In the genomic region with DNA sequence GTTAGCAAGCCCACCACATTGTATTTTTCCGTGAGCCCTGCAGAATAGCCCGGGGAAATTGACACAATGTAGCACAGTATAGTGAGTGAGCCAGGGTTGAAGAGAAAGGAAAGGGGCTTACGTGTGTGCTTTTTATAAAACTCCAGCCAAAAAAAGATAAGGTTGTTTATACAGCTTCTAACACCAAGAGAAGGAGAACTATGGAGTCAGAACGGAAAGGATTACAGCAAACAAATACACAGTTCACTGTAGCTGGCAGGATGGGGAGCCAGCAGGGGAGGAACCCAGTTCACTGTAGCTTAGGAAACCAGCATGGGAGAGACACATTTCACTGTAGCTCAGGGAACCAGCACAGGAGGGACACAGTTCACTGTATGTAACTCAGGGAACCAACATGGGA, we compare ENCODE assay signal across 12 mouse cellular contexts.
A peak's percentile ranks its signal among the peaks of the same experiment; 100 is the strongest.
DNase-seq lines count a peak whose midpoint lies in the region; ATAC-seq and TF ChIP-seq lines count a peak whose summit lies in the region.
"Had no signal": no experiment of that assay in that cellular context is flagged by ENCODE, and none has a peak within 500 bp of the region (broad histone marks: within the 10 kb centered on the region; RNA-seq: fewer than 3 reads in every experiment).

No protein-coding gene starts in this region.

- H3K4me2 ChIP-seq in midbrain, embryonic 15.5 days = no peak overlapping the region
- H3K4me2 ChIP-seq: midbrain, embryonic 12.5 days had no signal

- DNase-seq in gastrocnemius, adult 2 months = no peak
- no peak for DNase-seq in gastrocnemius, adult 18-20 months (ENCODE audit: low spot score)
- no peak for DNase-seq in midbrain, embryonic 10.5 days (ENCODE audit: low spot score)
- DNase-seq in heart, postnatal 4 days = peak; percentile 44
- no peak for DNase-seq in cerebellum, adult 2 months
- DNase-seq in left cerebral cortex, postnatal 14 days (ENCODE audit: low spot score in 2 of 2) = no peak
- DNase-seq: B cell, adult 2 months; kidney, adult 18-20 months had no signal

- TF ChIP-seq CTCF in gastrocnemius, adult 2 months (IDR thresholded peaks at IDR 0.05) = no peak
- TF ChIP-seq CTCF in cerebellum, adult 2 months (IDR thresholded peaks at IDR 0.05; ENCODE audit: borderline replicate concordance, insufficient read depth, low read depth, low read length) = no peak

- peak overlapping the region; percentile 32 for H3K27ac ChIP-seq in gastrocnemius, adult 2 months
- H3K27ac ChIP-seq in midbrain, embryonic 15.5 days = peak overlapping the region; percentile 15; the same call in 1 of the 2 replicates
- no peak overlapping the region for H3K27ac ChIP-seq in midbrain, embryonic 10.5 days (replicated peaks)
- H3K27ac ChIP-seq in cerebellum, adult 2 months (ENCODE audit: insufficient read depth, low read length) = no peak overlapping the region
- H3K27ac ChIP-seq: midbrain, embryonic 12.5 days had no signal

- 61% methylated on average over 4 of the region's 4 CpGs for WGBS in midbrain, embryonic 15.5 days
- WGBS in midbrain, embryonic 10.5 days = 78% methylated on average over 4 of the region's 4 CpGs
- 67% methylated on average over 4 of the region's 4 CpGs for WGBS in cerebellum, adult 2 months

- H3K4me3 ChIP-seq in gastrocnemius, adult 2 months = no peak overlapping the region
- no peak overlapping the region for H3K4me3 ChIP-seq in midbrain, embryonic 15.5 days
- no peak overlapping the region for H3K4me3 ChIP-seq in midbrain, embryonic 10.5 days
- H3K4me3 ChIP-seq in cerebellum, adult 2 months (replicated peaks; ENCODE audit: insufficient read depth, low read depth, low read length) = no peak overlapping the region
- H3K4me3 ChIP-seq: midbrain, embryonic 12.5 days had no signal

- TF ChIP-seq POLR2A in cerebellum, adult 2 months (IDR thresholded peaks at IDR 0.05; ENCODE audit: borderline replicate concordance, insufficient read depth, low read length) = no peak

- no peaks in the 10 kb centered on the region for H3K9me3 ChIP-seq in midbrain, embryonic 15.5 days
- H3K9me3 ChIP-seq in midbrain, embryonic 10.5 days (replicated peaks) = no peaks in the 10 kb centered on the region
- H3K9me3 ChIP-seq: midbrain, embryonic 12.5 days had no signal

- H3K9ac ChIP-seq in midbrain, embryonic 15.5 days = no peak overlapping the region
- H3K9ac ChIP-seq: midbrain, embryonic 12.5 days had no signal

- intact Hi-C loops in gastrocnemius, adult 2 months (cut with DNase I) = no loop called here
- intact Hi-C loops in left cerebral cortex, postnatal 14 days (cut with DNase I) = no loop called here

- H3K27me3 ChIP-seq in midbrain, embryonic 15.5 days (replicated peaks) = no peaks in the 10 kb centered on the region
- H3K27me3 ChIP-seq in midbrain, embryonic 10.5 days (ENCODE audit: low read depth, poor library complexity, severe bottlenecking) = no peaks in the 10 kb centered on the region
- no peaks in the 10 kb centered on the region; the same call in 1 of the 2 replicates for H3K27me3 ChIP-seq in cerebellum, adult 2 months (ENCODE audit: control insufficient read depth, insufficient read depth, low read length)
- H3K27me3 ChIP-seq: midbrain, embryonic 12.5 days; Patski had no signal

- no peaks in the 10 kb centered on the region for H3K4me1 ChIP-seq in midbrain, embryonic 15.5 days
- peaks cover 7% of the 10 kb centered on the region for H3K4me1 ChIP-seq in midbrain, embryonic 10.5 days
- no peaks in the 10 kb centered on the region for H3K4me1 ChIP-seq in cerebellum, adult 2 months (ENCODE audit: control insufficient read depth, insufficient read depth, low read length)

- no peaks in the 10 kb centered on the region for H3K36me3 ChIP-seq in midbrain, embryonic 15.5 days (replicated peaks)
- no peaks in the 10 kb centered on the region for H3K36me3 ChIP-seq in midbrain, embryonic 10.5 days
- H3K36me3 ChIP-seq: midbrain, embryonic 12.5 days had no signal

- ATAC-seq in midbrain, embryonic 15.5 days (replicated peaks) = no peak
- ATAC-seq in monocyte, adult 5-6 weeks (replicated peaks; ENCODE audit: insufficient number of reproducible peaks, low FRiP score, low TSS enrichment, poor library complexity, severe bottlenecking) = peak; percentile 11; the same call in 1 of the 2 replicates
- ATAC-seq: Patski had no signal

Comparison
In these comparisons a context has a peak if more than half of its experiments do, and no peak if none do; other contexts are left out.
1. H3K27ac ChIP-seq: peak in gastrocnemius, adult 2 months (single experiment) and midbrain, embryonic 15.5 days (single experiment); none in midbrain, embryonic 10.5 days (single experiment) and cerebellum, adult 2 months (single experiment).